Mouse (Mus musculus): ENCODE results near the gene Larp6. TPM values are rescaled to one million over a fixed set of nuclear protein-coding genes. Genes with fewer than 3 reads are reported as not detected.
A peak's percentile ranks its signal among the peaks of the same experiment; 100 is the strongest.

Gene Larp6
- polyA plus RNA-seq (2012; rRNA removed): 35.8 and 37.0 TPM in 2 replicates

DNA sequence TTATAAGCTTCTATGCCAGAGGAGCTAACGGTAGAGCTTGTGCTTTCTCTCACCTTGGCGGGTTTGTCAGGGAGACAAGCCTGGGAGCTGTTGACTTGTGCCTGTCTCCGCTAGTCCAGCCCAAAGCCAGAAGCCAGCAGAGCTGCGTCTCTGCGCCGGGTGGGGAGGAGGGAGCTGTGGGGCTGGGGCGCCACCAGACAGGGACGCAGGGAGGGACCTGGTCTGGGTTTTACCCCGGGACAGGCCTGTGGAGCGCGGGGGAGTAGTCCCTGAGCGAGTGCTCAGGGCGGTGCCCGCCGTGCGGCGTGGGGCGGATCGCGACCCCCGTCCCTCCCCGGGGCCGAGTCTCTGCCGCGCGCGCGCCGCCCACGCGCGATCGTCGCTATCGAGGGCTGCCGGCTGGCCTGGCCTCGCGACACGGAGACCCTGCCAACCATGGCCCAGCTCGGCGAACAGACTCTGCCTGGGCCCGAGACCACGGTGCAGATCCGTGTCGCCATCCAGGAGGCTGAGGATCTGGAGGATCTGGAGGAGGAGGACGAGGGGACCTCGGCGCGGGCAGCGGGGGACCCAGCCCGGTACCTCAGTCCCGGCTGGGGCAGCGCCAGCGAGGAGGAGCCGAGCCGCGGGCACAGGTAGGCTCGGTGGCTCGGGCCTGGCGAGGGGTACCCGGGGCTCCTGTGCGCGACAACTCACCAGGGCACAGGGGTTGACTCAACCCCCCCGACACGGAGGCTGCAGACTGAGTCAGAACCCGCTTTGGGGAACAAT, at the start of gene Larp6:
TSS of gene Larp6 (plus strand) at position 219 of the 771 bp plus-strand sequence.
- Histone ChIP-seq H3K27ac (ENCODE audit: insufficient read depth, low read length) (peak within 1 kb of the TSS; percentile 99), H3K4me3 (ENCODE audit: insufficient read depth, low read length) (peak within 1 kb of the TSS; percentile 87), H3K4me1 (ENCODE audit: control insufficient read depth, insufficient read depth, low read length) (no peaks in the 10 kb centered on the region; the same call in 1 of the 2 replicates)
- TF ChIP-seq POLR2A (IDR thresholded peaks at IDR 0.05; ENCODE audit: extremely low read depth, insufficient read depth, low read length) (peak; percentile 47; the same call in 1 of the 2 replicates), CTCF (IDR thresholded peaks at IDR 0.05; ENCODE audit: extremely low read depth, insufficient read depth, low read length) (no peak)

DNA sequence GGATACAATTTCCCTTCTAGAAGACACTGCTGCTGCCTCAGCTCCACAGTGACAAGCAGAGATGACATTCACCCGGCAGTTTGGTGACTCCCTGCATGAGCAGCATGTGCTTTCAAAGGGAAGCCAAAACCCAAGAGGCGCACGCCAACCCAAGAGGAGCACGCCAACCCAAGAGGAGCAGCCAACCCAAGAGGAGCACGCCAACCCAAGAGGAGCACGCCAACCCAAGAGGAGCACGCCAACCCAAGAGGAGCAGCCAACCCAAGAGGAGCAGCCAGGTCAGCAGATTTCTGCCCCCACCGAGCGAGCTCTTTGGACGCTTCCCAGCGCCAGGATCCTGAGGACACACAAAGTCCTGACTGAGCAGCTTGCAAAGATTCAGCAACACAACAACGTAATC, 48.4 kb upstream of the Larp6 start:
- H3K27ac ChIP-seq (ENCODE audit: insufficient read depth, low read length): no peak overlapping the region
- TF ChIP-seq POLR2A (IDR thresholded peaks at IDR 0.05; ENCODE audit: extremely low read depth, insufficient read depth, low read length) (no peak), CTCF (IDR thresholded peaks at IDR 0.05; ENCODE audit: extremely low read depth, insufficient read depth, low read length) (no peak)
- no peak overlapping the region for H3K4me3 ChIP-seq (ENCODE audit: insufficient read depth, low read length)
- peaks cover 7% of the 10 kb centered on the region for H3K4me1 ChIP-seq (ENCODE audit: control insufficient read depth, insufficient read depth, low read length)

DNA sequence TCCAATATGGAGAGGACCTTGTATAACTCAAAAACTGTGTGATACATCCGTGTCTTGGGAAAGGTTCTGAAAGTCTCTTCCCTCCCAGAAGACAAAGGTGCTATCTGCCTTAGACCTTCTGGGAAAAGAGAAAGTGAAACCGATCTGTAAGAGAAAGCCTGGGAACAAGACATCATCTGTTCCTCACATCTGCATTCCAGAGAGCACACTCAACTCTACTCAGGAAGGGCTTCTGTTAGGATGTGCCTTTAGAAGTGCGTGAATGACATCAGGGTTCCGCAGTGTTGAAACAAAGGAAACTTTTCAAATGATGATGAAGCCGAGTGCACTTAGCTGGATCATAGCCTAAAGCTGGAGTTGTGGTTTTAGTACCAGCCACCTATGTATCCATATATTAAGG, 47.9 kb upstream of the Larp6 start:
- TF ChIP-seq CTCF (IDR thresholded peaks at IDR 0.05; ENCODE audit: extremely low read depth, insufficient read depth, low read length): no peak
- TF ChIP-seq POLR2A (IDR thresholded peaks at IDR 0.05; ENCODE audit: extremely low read depth, insufficient read depth, low read length): no peak
- no peak overlapping the region for H3K4me3 ChIP-seq (ENCODE audit: insufficient read depth, low read length)
- H3K27ac ChIP-seq (ENCODE audit: insufficient read depth, low read length): no peak overlapping the region
- H3K4me1 ChIP-seq (ENCODE audit: control insufficient read depth, insufficient read depth, low read length): peaks cover 7% of the 10 kb centered on the region

DNA sequence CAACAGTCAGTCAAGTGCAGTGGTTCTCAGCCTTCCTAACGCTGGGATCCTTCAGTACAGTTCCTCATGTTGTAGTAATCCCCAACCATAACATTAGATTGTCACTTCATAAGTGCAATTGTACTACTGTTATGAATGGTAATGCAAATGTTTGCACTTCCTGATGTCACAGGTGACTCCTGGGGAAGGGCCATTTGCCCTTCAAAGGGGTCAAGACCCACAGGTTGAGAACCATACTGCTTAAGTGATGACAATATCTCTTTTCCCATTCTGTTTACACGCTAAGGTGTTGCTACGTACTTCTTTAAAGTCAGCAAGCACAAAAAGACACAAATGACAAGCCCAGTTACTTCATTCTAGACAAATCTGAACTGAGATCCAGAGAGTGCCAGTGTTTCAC, 47.3 kb upstream of the Larp6 start:
- no peak for TF ChIP-seq CTCF (IDR thresholded peaks at IDR 0.05; ENCODE audit: extremely low read depth, insufficient read depth, low read length)
- no peak for TF ChIP-seq POLR2A (IDR thresholded peaks at IDR 0.05; ENCODE audit: extremely low read depth, insufficient read depth, low read length)
- Histone ChIP-seq H3K27ac (ENCODE audit: insufficient read depth, low read length) (no peak overlapping the region), H3K4me3 (ENCODE audit: insufficient read depth, low read length) (no peak overlapping the region), H3K4me1 (ENCODE audit: control insufficient read depth, insufficient read depth, low read length) (peaks cover 7% of the 10 kb centered on the region)

DNA sequence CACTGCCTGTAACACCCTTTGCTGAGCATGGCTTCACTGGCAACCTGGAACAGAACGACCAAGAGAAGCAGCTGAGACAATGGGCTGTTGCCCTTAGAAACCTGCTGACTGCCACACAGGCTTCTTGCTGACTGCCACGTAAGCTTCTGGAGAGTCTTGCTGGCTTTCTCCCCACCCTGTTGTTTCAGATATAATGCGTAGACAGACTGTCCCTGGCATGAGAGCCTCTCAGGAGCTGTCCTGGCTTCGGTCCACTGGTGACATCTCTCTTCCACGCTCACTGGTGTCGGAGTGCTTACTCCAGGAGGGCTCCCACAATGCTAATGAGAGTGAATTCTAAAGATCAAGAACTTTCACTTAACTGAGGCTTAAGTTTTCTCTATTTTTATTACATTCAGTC, 43.9 kb upstream of the Larp6 start:
- Histone ChIP-seq H3K27ac (ENCODE audit: insufficient read depth, low read length) (no peak overlapping the region), H3K4me3 (ENCODE audit: insufficient read depth, low read length) (no peak overlapping the region), H3K4me1 (ENCODE audit: control insufficient read depth, insufficient read depth, low read length) (peaks cover 4% of the 10 kb centered on the region)
- TF ChIP-seq POLR2A (IDR thresholded peaks at IDR 0.05; ENCODE audit: extremely low read depth, insufficient read depth, low read length) (no peak), CTCF (IDR thresholded peaks at IDR 0.05; ENCODE audit: extremely low read depth, insufficient read depth, low read length) (no peak)

DNA sequence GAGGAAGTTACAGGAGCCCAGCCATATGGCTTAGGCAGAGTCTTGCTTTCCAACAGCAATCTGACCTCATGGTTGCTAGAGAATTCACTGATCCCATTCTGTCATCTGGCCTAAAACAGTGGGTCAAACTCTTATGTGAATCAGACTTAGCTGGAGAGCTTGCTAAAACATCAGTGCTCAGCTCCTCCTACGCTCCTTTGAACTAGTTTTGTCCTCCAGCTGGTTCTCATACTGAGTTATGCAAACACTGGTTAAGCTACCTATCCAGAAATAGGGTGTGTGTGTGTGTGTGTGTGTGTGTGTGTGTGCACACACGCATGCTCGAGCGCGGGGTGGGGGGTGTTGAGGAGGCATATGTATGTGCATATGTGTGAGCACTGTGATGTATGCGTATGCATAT, 40.2 kb upstream of the Larp6 start:
- H3K4me1 ChIP-seq (ENCODE audit: control insufficient read depth, insufficient read depth, low read length): peaks cover 5% of the 10 kb centered on the region
- TF ChIP-seq CTCF (IDR thresholded peaks at IDR 0.05; ENCODE audit: extremely low read depth, insufficient read depth, low read length) (no peak), POLR2A (IDR thresholded peaks at IDR 0.05; ENCODE audit: extremely low read depth, insufficient read depth, low read length) (no peak)
- H3K27ac ChIP-seq (ENCODE audit: insufficient read depth, low read length): no peak overlapping the region

DNA sequence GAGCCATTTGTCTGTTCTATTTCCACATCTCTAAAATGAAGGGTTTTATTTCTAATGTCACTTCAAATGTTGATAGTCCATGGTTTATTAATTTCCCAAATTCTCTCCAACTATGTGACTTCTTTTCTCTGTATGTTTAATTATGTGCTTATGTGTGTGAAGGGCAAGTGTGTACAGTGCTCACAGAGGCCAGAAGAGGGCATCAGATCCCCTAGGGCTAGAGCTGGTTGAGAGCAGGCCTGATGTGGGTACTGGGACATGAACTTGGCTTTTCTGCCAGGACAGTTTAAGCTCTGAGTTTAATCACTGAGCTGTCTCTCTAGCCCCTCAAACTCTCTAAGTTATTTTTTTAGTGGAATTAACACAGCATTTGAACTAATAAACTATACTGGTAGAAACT, 38.0 kb upstream of the Larp6 start:
- Histone ChIP-seq H3K4me3 (ENCODE audit: insufficient read depth, low read length) (no peak overlapping the region), H3K27ac (ENCODE audit: insufficient read depth, low read length) (no peak overlapping the region), H3K4me1 (ENCODE audit: control insufficient read depth, insufficient read depth, low read length) (peaks cover 7% of the 10 kb centered on the region)
- TF ChIP-seq CTCF (IDR thresholded peaks at IDR 0.05; ENCODE audit: extremely low read depth, insufficient read depth, low read length) (peak; percentile 41), POLR2A (IDR thresholded peaks at IDR 0.05; ENCODE audit: extremely low read depth, insufficient read depth, low read length) (no peak)

More for the DNA sequence above, 40.2 kb upstream of the Larp6 start:
- H3K4me3 ChIP-seq (ENCODE audit: insufficient read depth, low read length): no peak overlapping the region

DNA sequence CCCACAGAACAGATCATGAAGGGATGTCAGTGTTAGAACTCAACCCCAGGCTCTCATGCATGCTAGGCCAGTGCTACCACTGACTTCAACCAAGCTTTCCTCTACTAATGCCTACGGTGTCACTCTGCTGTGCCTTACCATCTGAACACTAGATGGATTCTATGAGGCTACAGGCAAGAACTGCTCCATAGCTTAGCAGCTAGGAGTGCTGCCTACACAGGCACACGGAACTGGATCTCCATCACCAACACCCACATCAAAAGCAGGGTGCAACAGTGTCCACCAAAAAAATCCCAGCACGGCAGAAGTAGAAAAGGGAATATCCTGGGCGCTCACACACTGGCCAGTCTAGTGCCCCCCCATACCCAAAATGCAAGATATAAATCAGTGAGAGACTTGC, 36.4 kb upstream of the Larp6 start:
- Histone ChIP-seq H3K4me3 (ENCODE audit: insufficient read depth, low read length) (no peak overlapping the region), H3K4me1 (ENCODE audit: control insufficient read depth, insufficient read depth, low read length) (peaks cover 7% of the 10 kb centered on the region)
- TF ChIP-seq CTCF (IDR thresholded peaks at IDR 0.05; ENCODE audit: extremely low read depth, insufficient read depth, low read length): no peak
- no peak for TF ChIP-seq POLR2A (IDR thresholded peaks at IDR 0.05; ENCODE audit: extremely low read depth, insufficient read depth, low read length)

DNA sequence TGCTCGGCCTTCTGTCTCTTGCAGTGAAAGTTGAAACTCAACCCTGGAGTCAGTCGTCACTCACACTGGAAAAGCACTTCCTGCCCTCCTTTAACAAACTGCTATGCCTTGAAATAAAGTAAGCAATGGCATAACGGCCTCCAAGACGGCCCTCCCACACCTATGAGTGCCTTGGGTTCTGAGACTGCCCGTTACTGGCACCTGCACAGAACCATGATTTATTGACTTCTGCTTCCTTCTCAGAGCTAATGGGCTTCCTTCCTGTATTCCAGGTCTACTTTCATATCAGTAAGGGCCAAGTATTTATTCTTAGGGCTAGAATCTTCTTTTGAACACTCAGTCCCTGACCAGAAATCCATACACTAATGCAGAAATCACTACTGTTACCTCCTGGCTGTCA, 33.9 kb upstream of the Larp6 start:
- no peak overlapping the region for H3K27ac ChIP-seq (ENCODE audit: insufficient read depth, low read length)
- no peak for TF ChIP-seq CTCF (IDR thresholded peaks at IDR 0.05; ENCODE audit: extremely low read depth, insufficient read depth, low read length)
- TF ChIP-seq POLR2A (IDR thresholded peaks at IDR 0.05; ENCODE audit: extremely low read depth, insufficient read depth, low read length): no peak
- H3K4me1 ChIP-seq (ENCODE audit: control insufficient read depth, insufficient read depth, low read length): peaks cover 5% of the 10 kb centered on the region

More for the DNA sequence above, 36.4 kb upstream of the Larp6 start:
- no peak overlapping the region for H3K27ac ChIP-seq (ENCODE audit: insufficient read depth, low read length)

DNA sequence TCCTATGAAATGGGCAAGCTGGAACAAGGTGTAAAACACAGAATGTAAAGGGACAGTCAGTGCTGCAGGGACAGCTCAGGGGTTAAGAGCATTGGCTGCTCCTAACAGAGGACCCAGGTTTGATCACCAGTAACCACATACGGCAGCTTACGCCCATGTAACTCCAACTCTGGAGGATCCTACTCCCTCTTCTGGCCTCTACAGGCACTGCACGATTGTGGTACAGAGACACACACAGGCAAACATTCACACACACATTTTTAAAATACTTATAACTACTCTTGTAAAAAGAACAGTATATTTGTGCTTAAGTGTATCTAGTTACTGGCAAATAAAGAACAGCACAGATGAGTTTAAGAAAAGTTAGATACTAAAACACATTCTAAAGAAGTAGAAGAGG, 31.8 kb upstream of the Larp6 start:
- TF ChIP-seq POLR2A (IDR thresholded peaks at IDR 0.05; ENCODE audit: extremely low read depth, insufficient read depth, low read length): no peak
- 0 out of 2 replicates have a peak, but pooled peaks have one; percentile 15 for TF ChIP-seq CTCF (IDR thresholded peaks at IDR 0.05; ENCODE audit: extremely low read depth, insufficient read depth, low read length)
- H3K4me1 ChIP-seq (ENCODE audit: control insufficient read depth, insufficient read depth, low read length): peaks cover 7% of the 10 kb centered on the region
- H3K27ac ChIP-seq (ENCODE audit: insufficient read depth, low read length): no peak overlapping the region
- H3K4me3 ChIP-seq (ENCODE audit: insufficient read depth, low read length): no peak overlapping the region

More for the DNA sequence above, 33.9 kb upstream of the Larp6 start:
- no peak overlapping the region for H3K4me3 ChIP-seq (ENCODE audit: insufficient read depth, low read length)

All from cortical plate, adult 2 months (tissue).